Mouse (Mus musculus) common myeloid progenitor, adult 5-6 weeks (primary cell): ENCODE results near the gene Vopp1. TPM values are rescaled to one million over a fixed set of nuclear protein-coding genes. Genes with fewer than 3 reads are reported as not detected.

Experiments used
- ATAC-seq: replicated peaks from 2 replicates; pipeline ENCODE4 v1.8.0; 2016; ENCODE audit warnings: low read depth, mild to moderate bottlenecking, moderate TSS enrichment, inconsistent platforms; ENCODE audit not compliant: poor library complexity, severe bottlenecking
- total RNA-seq: library from RNA; stranded (forward); fragments of 200-1000, 187-1606 nt; gene quantifications from 2 replicates; pipeline ENCODE4 v1.2.3, GENCODE M21; 2017

Gene Vopp1
- total RNA-seq, 1 experiment from 2014 or later: 26.0 TPM

- peak; percentile 84 for ATAC-seq
Observed at GRCm38 (mm10) chr6:57711726-57712125, 113.2 kb downstream of the Vopp1 start.

- ATAC-seq: no peak
Observed at GRCm38 (mm10) chr6:57706721-57707120, 118.2 kb downstream of the Vopp1 start.

DNA sequence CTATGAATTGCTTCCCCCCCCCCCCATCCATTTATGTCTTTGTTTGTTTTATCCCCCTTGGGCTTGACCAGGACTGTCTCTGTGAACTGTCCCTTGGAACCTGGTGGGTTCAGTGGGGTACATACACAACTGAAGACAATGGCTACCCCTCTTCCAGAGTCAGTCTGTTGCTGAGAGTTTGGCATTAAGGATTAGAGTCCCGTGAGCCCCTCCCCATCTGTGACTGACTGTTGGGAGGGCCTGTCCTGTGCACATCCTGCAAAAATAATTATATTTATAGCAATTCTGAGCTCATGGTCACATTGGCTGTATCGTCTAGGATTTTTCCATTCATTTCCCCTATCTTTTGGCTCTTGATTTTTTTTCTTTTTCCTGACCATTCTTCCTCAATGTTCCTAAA, 121.3 kb downstream of the Vopp1 start:
- peak; percentile 0; the same call in 1 of the 2 replicates for ATAC-seq

DNA sequence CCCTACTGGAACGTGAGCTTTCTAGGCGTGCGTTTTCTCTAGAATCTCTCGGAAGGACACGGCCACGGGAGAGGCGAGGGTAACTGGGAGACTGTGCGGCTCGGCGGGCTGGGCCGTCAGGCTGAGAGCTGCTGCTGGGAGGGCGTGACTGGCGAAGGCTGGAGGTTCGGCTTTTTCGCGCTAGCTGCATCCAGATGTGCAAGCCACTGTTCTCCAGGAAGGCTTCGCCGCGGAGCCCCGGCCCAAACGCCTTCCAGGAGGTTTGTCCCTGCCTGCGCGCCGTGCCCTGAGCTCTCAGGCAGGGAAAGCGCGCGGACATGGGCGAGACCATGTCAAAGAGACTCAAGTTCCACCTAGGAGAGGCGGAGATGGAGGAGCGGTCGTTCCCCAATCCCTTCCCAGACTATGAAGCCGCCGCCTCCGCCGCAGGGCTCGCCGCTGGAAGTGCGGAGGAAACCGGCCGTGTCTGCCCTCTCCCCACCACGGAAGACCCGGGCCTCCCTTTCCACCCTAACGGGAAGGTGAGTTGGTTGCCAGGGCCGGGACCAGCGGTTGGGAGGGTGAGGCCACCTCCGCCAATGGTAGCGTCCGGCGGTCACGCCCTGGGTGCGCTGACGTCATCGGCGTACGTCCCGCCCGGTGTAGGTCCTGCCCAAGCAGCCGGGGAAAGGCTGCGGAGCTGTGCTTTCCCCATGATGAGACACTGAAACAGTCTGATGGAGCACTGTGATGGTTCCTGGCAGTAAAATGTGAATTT, 122.0 kb downstream of the Vopp1 start:
- peak; percentile 92 for ATAC-seq

- peak; percentile 12 for ATAC-seq
Observed at GRCm38 (mm10) chr6:57702376-57702742, 122.6 kb downstream of the Vopp1 start, which contains the start of gene Lancl2. Gene Lancl2, plus strand, starts transcription at chr6:57702540.

DNA sequence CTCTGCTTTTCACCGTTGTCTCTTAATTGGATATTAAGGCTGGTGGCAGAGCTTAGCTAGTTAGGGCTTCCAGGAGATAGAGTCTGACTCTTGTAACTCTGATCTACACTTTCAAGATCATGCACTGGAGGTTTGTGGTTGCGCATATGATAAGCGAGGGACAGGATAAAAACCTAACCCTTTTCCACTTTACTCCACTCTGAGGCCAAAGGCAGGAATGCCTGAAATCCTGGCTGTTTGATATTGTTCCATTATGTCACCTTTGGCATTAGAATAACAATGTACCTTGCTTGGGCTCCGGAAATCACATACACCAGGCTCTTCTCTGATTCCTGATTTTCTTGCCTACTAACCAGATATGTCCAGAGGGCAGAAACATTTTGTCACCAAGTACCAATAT, 123.3 kb downstream of the Vopp1 start:
- no peak for ATAC-seq

GRCm38 (mm10) chr6:57693116-57693515, 131.8 kb downstream of the Vopp1 start:
- ATAC-seq: no peak

DNA sequence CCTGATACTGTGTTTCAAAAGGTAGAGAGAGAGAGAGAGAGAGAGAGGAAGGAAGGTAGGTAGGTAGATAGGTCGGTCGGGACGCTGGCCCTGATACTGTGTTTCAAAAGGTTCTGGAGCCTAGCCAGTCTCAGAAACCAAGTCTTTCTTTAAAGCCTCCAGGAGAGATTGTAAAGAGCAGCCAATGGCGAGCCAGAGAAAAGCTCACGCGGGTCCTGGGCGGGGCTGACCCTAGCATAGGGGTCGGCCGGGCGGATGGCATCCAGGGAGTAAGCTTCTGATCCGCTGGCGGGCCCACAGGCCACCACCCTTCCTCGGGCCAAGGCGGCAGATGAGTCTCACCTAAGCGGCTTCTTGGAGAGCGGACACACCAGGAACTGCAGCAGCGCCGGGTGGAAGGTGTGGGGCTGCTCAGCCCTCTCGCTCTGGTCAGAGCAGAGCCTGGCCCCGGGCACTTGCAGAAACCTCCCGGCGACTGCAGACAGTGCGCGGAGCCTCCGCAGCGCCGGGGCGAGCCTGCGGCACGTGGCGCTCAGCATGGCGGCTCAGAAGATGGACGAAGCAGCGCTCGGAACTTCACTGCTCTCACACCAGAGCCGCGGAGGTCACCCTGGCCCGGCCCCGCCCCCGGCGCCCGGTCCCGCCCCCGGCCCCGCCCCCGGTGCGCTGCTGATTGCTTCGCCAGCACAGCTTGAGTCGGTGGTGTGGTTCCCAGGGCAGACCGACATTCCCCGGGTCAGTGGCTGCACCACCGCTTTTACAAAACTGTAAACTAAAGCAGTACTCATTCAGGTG, 133.3 kb downstream of the Vopp1 start, which contains the start of gene Pyurf:
Pyurf (minus strand) TSS at position 612 of the 795 bp plus-strand sequence.
- peak; percentile 96 for ATAC-seq

- no peak for ATAC-seq
Observed at GRCm38 (mm10) chr6:57684156-57684555, 140.8 kb downstream of the Vopp1 start.

Other genes with a start within 250 kb of the Vopp1 start
- 16.2 and 18.3 TPM in 2 replicates for gene Herc6, start 244.2 kb downstream of the Vopp1 start, total RNA-seq
- gene Pyurf, start 133.1 kb downstream of the Vopp1 start, total RNA-seq: 16.9 and 18.0 TPM in 2 replicates
- 39.9 and 40.8 TPM in 2 replicates for gene Lancl2, start 122.6 kb downstream of the Vopp1 start, total RNA-seq
- gene Vmn1r21, start 25.2 kb upstream of the Vopp1 start, total RNA-seq: not detected in 2 replicates
- gene Vmn1r22, start 82.9 kb upstream of the Vopp1 start, total RNA-seq: not detected in 2 replicates
- gene Vmn1r23, start 101.7 kb upstream of the Vopp1 start, total RNA-seq: not detected in 2 replicates
- not detected in 2 replicates for gene Vmn1r24, start 136.3 kb upstream of the Vopp1 start, total RNA-seq
- not detected in 2 replicates for gene Vmn1r25, start 155.7 kb upstream of the Vopp1 start, total RNA-seq
- gene Vmn1r26, start 190.0 kb upstream of the Vopp1 start, total RNA-seq: not detected in 2 replicates